Mouse (Mus musculus) megakaryocyte progenitor cell, adult 5-6 weeks (primary cell): ENCODE data around the gene Tfap2a. TPM values are rescaled to one million over a fixed set of nuclear protein-coding genes. Genes with fewer than 3 reads are reported as not detected.

Source experiments
- ATAC-seq: replicated peaks from 2 replicates; pipeline ENCODE4 v1.8.0; 2016; ENCODE audit warnings: mild to moderate bottlenecking, moderate TSS enrichment, inconsistent platforms; ENCODE audit not compliant: poor library complexity
- total RNA-seq, 2 experiments: library from RNA; stranded (forward) in 1 of 2; stranded (reverse) in 1 of 2; fragments of 157-497, 149-512 nt in 1 of 2; fragments of 200-1000 nt in 1 of 2; gene quantifications; 2 replicates each; pipeline versions ENCODE4 v1.2.3 to v1.2.4; 2015 to 2017

Tfap2a gene
- total RNA-seq, 2 experiments from 2014 or later, result 0.22 TPM; not detected in 1

GRCm38 (mm10) chr13:40734316-40734965 is 3.7 kb downstream of the Tfap2a start:
- ATAC-seq, result no peak

GRCm38 (mm10) chr13:40733542-40734151 is 4.5 kb downstream of the Tfap2a start:
- no peak for ATAC-seq

DNA sequence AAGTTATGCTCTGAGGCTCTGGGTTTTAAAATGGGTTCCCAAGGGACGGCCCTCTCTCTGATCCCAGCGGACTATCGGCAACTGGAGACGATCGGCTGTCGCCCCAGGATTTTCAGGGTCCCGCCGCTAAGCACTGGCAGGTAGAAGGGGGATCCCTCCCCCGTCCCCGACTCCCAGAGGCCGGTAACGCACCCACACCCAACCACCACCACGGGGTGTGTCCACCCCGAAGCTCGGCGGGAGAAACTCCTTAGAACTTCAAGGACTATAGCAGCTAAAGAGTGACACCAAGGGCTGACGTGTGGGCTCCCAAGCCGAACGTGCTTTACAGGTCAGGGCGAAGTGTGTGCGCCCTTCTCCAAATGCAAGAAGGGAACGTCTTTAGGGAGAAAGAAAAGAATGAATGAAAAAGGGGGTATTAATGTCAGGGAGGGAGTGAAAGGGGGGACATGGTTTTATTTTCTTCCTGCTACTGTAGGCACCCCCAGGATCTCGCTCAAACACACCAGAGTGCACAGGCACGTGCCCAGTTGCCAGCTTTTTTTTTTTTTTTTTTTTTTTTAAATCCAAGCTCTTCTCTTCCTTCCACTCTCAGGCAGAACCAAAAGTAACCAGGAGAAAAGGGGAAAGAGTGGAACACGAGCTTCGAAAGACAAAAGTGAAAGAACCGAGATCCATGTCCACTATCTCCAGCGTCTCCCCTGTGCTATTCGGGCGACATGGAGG is 5.2 kb downstream of the Tfap2a start:
- no peak for ATAC-seq

GRCm38 (mm10) chr13:40732085-40732484 is 6.1 kb downstream of the Tfap2a start:
- no peak for ATAC-seq

DNA sequence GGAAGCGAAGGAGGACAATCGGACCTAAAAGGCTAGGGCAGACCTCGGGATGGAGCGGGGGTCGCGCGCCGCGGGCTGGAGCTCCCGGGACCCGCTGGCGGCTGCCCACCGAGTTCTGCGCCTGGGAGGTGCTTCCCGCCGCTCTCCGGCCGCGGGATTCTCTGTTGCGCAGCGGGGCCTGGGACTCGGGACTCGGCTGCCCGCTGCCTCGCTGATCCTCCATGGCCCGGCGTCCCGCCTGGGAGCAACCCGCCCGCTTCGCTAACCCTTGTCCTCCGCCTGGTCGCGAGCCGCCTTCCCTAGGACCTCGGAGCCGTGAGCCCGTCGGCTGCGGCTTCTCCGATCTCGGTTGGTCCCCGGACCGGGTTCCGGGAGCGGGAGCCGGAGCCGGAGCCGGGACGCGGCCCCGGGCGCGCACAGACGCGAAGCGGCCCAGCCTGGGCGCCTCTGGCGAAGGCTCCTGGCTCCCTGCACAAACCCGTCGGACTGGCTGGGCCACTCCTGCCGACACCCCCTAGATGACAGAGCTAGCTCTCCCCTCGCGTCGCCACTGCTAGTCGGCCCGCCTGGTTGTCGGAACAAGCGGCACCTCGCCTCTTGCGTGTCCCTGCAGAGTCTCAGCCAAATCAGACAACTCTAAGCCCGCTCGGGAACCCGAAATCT is 6.9 kb downstream of the Tfap2a start:
- ATAC-seq, result no peak

GRCm38 (mm10) chr13:40730651-40731178 is 7.5 kb downstream of the Tfap2a start:
- peak; percentile 10; the same call in 1 of the 2 replicates for ATAC-seq

DNA sequence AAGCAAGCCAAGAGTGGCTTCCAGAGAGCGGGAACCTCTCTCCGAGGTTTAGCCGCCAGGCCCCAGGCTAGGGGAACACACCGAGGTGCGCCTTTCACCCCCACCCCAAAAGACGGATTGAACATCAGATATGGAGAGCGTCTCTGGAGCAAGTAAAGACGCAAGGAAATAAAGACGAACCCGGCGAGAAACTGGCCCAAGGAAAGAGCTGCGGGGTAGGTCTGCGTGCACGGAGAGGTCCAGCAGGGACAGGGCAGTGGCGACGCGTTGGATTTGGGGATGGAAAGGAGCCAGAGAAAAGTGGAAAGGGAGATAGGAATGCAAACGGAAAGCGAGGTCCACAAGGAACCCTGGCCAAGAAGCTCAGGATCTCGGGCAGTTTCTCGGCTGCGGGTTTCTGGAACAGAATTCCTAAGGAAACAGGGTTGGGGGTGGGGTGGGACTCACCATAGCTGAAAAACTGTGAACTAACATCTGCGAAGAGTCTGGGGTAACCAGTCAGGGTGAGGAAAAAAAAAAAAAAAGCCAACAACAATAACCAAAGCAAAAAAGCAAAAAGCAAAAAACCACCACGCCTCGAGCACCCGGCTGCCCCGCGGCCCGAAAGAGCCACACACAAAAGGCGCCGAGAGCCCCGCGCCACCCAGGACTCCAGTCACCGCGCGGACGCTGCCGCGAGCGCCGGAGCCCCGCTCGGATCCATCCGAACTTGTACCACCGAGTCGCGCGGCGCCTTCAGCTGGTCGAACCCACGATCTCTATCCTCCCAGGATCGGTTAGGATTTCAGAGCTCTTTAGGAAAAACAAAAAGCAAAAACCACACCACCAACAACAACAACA is 8.4 kb downstream of the Tfap2a start:
- ATAC-seq, result no peak

- ATAC-seq, result no peak
Measured at GRCm38 (mm10) chr13:40729037-40729436, 9.1 kb downstream of the Tfap2a start.

DNA sequence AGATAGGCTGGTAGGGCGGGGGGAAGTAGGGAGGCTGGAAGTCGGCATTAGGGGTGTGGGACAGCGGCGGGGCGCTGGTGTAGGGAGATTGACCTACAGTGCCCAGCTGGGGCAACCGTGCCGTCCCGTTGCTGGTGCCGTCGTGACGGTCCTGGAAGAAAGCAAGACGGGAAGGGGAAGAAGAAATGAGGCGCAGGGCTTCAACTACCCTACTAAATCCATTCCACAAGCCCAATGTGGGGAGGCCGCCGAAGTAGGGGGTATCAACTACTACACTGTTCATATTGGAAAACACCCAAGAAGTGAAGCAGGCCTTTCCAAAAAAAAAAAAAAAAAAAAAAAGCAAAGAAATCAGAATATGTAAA is 9.6 kb downstream of the Tfap2a start:
- 0 out of 2 replicates have a peak, but pooled peaks have one; percentile 4 for ATAC-seq

DNA sequence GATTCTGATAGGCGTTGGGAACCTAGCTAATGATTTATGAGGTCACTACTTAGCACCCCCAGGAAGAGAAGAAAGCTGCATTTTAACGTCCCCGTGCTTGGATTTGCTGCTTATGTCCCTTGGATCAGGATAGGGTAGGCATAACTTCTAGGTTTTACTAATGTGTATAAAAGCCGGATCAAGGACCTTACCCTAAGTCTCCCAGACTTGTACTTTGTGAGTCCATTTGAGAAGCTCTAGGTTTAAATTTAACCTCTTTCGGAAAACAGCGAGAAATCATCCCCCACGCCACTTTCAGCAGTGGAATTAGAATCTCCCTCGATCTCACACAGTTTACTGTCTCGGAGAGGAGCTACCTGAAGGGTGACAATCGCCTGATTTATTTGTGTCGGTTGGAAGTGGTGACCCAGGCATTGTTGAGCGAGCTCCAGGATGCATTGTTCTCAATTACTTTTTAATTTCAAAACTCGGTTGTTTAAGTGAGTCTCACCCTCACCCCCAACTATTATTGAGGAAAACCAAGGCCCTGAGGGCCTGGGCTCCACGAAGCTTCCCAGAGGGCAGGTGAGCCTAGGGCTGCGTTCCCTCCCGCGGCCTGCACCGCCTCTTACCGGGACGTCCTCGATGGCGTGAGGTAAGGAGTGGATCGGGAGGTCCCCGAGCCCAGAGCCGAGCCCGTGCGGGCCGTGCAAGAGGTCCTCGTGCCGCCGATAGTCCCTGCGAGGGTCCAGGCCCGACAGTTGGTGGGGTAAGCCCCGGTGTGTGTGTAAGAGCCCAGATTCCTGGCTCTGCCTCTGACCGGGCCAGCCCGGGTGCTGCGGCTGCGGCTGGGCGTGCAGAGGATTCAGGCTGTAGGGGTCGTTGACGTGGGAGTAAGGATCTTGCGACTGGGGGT is 10.2 kb downstream of the Tfap2a start:
- ATAC-seq, result no peak

DNA sequence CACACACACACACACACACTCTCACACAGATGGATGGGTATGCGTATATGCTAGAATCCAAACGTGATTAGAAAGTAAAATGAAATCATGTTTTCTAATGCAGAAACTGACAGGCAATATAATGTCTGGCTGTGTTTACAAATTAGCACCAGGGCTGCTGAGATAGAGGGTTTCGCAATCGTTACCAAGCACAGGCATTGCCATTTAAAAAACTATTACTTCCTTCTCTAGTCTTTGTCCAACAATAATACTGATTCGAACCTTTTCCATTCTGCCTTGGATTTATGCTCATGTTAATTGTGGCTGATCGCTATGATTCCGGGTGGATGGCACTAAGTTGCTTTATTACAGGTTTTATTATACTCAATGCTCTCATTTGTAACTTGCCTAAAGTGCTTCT is 12.3 kb downstream of the Tfap2a start:
- ATAC-seq, result no peak

DNA sequence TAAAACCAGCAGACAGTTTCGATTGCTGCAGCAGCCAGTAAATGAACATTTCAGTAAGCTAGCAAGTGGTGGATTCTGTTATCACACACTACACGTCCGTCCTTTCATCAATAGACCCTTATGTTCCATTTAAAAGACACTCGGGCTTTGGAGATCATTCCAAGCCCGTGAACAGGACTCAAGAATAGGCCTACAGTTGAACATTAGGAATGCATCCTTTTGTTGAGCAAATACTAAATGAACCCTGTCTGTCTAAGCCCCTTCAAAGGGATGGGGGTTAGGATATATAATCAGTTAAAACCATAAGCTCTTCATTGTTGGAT is 14.6 kb downstream of the Tfap2a start:
- ATAC-seq, result no peak

DNA sequence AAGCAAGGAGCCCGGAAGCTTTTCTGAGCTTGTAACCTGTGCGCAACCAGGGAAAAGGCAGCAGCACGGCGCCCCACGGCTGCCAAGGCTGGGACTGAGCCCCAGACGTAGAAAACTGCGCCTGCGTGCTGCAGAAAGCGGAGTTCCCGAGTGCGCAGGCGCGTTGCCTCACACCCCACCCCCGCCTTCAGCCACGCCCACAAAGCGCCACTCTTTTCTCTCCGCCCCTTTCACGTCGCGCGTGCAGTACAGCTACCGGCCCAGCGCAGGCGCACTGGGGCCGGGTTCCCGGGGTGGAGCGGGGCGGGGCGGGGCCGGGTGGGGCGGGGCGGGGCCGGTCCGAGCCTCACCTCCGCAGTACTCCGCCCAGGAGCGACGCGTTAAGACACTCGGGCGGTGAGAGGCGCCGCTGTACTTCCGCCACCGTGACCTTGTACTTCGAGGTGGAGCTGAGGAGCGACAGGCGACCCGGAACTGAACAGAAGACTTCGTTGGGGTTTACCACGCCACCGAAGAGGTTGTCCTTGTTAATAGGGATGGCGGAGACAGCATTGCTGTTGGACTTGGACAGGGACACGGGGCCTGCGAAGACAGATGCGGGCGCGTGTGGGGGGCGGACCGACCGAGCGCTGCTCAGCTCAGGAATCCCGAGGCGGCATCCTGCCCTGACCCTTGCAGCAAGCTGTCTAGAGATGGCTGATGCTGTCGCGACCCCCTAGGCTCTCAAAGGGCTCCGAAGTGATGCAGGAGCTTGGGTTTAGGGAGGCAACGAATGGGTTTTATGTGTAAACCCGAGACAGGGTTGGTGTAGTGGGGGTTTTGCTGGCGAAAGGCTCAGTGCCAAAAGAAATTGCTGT is 15.2 kb downstream of the Tfap2a start:
- ATAC-seq, result peak; percentile 88

- ATAC-seq, result no peak
Measured at GRCm38 (mm10) chr13:40719741-40720082, 18.5 kb downstream of the Tfap2a start.

GRCm38 (mm10) chr13:40719066-40719740 is 19.0 kb downstream of the Tfap2a start:
- no peak for ATAC-seq

- ATAC-seq, result no peak
Measured at GRCm38 (mm10) chr13:40716771-40717716, 21.1 kb downstream of the Tfap2a start.

DNA sequence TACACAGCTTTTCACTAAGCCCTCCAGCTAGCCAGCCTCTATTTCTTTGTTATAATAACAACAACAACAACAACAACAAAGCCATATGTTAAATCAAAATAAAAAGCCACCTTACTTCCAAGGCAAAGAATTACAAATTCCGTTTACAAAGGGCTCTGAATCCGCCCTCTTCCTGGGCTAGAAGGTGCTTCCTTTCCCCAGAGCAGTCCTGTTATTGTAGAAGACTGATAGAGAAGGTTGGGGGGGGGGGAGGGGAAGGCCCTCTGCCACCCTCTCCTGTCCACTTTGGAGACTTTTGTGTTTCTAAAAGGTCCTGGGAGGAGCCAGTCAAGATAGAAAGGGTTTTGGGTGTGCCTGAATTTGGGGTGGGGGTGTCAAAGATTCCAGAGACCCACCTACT is 23.6 kb downstream of the Tfap2a start:
- ATAC-seq, result no peak
